Mouse (Mus musculus) G1E (cell line): ENCODE measurements around the gene Rtbdn. TPM values are rescaled to one million over a fixed set of nuclear protein-coding genes. Genes with fewer than 3 reads are reported as not detected.

Source experiments
- ATAC-seq: 2 replicates; pipeline ENCODE4 v1.8.0; 2016; ENCODE audit warnings: mild to moderate bottlenecking; ENCODE audit not compliant: insufficient number of reproducible peaks, poor library complexity, low FRiP score, severe bottlenecking; ENCODE audit errors: extremely low read depth
- DNase-seq: peaks from one replicate; pipeline ENCODE4 v3.0.0; 2012; ENCODE audit warnings: low spot score
- H3K27me3 ChIP-seq: 2 replicates; pipeline ENCODE4 v1.6.1; 2012; ENCODE audit warnings: mild to moderate bottlenecking, low read length, inconsistent platforms; ENCODE audit not compliant: insufficient read depth
- H3K36me3 ChIP-seq: replicated peaks from 2 replicates; pipeline ENCODE3; 2012; ENCODE audit warnings: mild to moderate bottlenecking, inconsistent platforms
- H3K4me1 ChIP-seq: 2 replicates; pipeline ENCODE4 v1.6.1; 2012; ENCODE audit warnings: low read depth, low read length, inconsistent platforms, mixed read lengths; ENCODE audit not compliant: insufficient read depth
- H3K4me3 ChIP-seq: 2 replicates; pipeline ENCODE4 v1.5.1; 2012; ENCODE audit warnings: low read depth, mild to moderate bottlenecking, inconsistent platforms, low read length, moderate library complexity, mixed read lengths
- H3K9me3 ChIP-seq: replicated peaks from 2 replicates; pipeline ENCODE4 v1.6.1; 2012; ENCODE audit warnings: inconsistent platforms
- CTCF ChIP-seq: IDR thresholded peaks from 2 replicates; pipeline ENCODE4 v1.5.1; 2012; ENCODE audit warnings: low read depth, low read length, inconsistent platforms, mixed read lengths
- GATA1 ChIP-seq: IDR thresholded peaks from 2 replicates; pipeline ENCODE4 v1.6.1; 2012; ENCODE audit warnings: borderline replicate concordance, low read length, inconsistent platforms, mixed read lengths
- GATA2 ChIP-seq: IDR thresholded peaks from 2 replicates; pipeline ENCODE4 v1.6.1; 2012; ENCODE audit warnings: low read depth, low read length, inconsistent platforms, borderline replicate concordance
- POLR2AphosphoS5 ChIP-seq: IDR thresholded peaks from 2 replicates; pipeline ENCODE4 v1.6.1; 2012; ENCODE audit warnings: low read depth, low read length, inconsistent platforms; ENCODE audit not compliant: insufficient replicate concordance
- TAL1 ChIP-seq: conservative IDR thresholded peaks from 2 replicates; pipeline ENCODE4 v1.6.1; 2012; ENCODE audit warnings: low read depth, low read length, inconsistent platforms, mixed read lengths
- polyA plus RNA-seq: library from polyadenylated mRNA; stranded (reverse); fragments of >175 nt; gene quantifications from 2 replicates; pipeline ENCODE4 v1.2.3, GENCODE M21; 2012
- total RNA-seq, 2 experiments: library from RNA; stranded (forward) in 1 of 2; stranded (reverse) in 1 of 2; fragments of 200-1000 nt in 1 of 2; fragments of >200 nt in 1 of 2; fragmentation: Nextera tagmentation in 1 of 2; gene quantifications; 2 replicates each; pipeline ENCODE4 v1.2.3; 2014 to 2017

Rtbdn gene
- total and polyA plus RNA-seq, 3 experiments = 0.11 TPM; not detected in 2

DNA sequence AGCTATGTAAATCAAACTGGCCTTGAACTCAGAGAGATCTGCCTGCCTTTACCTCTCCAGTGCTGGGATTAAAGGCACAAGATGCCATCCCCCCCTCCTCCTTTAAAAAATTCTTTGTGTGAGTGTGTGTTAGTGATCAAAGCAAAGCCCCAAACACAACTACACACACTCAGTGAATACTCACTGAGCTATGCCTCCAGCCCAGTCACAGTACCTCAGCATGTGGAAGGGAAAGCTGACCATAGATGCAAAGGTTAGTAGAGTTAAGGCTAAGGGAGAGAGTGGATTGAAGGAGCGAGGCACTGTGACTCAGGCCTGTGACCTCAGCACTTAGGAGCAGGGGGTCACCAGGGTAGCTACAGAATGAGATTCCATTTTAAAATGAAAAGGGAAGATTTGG is 26.3 kb downstream of the Rtbdn start:
- Histone ChIP-seq H3K9me3 (no peaks in the 10 kb centered on the region), H3K4me1 (peaks cover 82% of the 10 kb centered on the region), H3K4me3 (no peak overlapping the region), H3K27me3 (no peaks in the 10 kb centered on the region), H3K36me3 (peaks cover 42% of the 10 kb centered on the region)
- TF ChIP-seq GATA2 = no peak
- no peak for TF ChIP-seq POLR2AphosphoS5
- no peak for TF ChIP-seq CTCF
- TF ChIP-seq GATA1 = no peak
- TF ChIP-seq TAL1 = no peak
- ATAC-seq (no peak), DNase-seq (no peak)

DNA sequence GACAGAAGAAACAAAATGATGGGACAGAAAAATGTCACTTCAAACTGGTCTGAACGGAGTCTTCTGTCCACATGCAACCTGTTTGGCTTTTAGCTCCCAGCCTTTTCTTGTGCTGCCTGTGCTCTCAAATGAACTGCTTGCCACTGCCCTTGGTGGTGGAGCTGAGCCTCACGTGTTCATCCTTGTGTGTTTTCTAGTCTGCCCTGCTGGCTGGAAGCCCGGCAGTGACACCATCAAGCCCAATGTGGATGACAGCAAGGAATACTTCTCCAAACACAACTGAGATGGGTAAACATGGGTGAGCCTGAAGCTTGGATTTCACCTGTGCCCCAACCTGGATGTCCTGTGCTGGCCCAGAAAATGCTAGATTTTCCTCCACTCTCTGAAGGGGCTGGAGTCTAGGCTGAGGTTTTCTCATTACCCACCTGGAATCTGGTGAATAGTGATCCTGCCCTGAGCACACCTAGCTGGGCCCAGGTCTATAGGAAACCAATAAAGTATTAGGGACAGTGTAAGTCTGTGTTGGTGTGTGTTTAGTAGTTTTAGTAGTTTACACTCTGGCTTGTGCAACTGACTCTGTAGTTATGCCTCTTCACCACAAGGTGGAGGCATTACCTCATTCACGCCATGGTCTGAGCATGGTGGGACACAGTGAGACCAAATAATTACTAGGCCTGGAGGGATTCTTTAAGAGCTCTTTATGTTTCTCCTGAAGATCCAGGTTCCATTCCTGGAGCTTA is 27.2 kb downstream of the Rtbdn start:
- H3K4me1 ChIP-seq = peaks cover 82% of the 10 kb centered on the region
- TF ChIP-seq GATA1 (no peak), GATA2 (no peak), CTCF (peak; percentile 77), TAL1 (no peak), POLR2AphosphoS5 (no peak; the same call in 1 of the 2 replicates)
- no peaks in the 10 kb centered on the region for H3K9me3 ChIP-seq
- peak; percentile 20 for DNase-seq
- peaks cover 42% of the 10 kb centered on the region for H3K36me3 ChIP-seq
- ATAC-seq = no peak
- H3K27me3 ChIP-seq = no peaks in the 10 kb centered on the region
- H3K4me3 ChIP-seq = peak overlapping the region; percentile 34; the same call in 1 of the 2 replicates

DNA sequence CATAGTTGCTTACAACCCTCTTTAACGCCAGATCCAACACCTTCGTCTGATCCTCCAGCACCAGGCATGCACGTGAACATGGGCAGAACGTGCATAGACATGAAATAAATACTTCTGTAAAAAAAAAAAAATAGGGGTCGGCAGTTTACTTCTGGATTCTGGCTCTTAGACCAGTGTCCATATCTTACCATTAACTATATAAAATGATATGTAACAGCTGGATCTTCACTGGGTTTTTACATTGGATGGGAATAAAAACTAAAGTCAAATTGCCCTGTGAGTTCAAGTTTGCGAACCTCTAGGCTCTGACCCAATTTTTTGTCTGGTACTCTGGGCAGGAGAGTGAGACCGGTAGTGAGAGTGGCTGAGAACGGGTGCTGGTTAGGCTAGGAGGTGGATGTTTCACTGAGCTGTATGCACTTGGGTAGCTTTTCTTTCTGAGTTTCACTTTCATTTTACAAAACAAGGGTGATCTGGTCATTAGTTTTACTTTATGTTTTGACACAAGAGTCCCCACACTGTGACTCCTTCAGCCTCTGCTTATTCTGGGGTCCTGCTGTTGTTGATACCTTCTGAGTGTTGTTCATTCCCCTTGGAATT is 27.9 kb downstream of the Rtbdn start:
- peak overlapping the region; percentile 44; the same call in 1 of the 2 replicates for H3K4me3 ChIP-seq
- no peaks in the 10 kb centered on the region for H3K9me3 ChIP-seq
- ATAC-seq = no peak
- H3K27me3 ChIP-seq = no peaks in the 10 kb centered on the region
- TF ChIP-seq TAL1 = no peak
- no peak for TF ChIP-seq CTCF
- no peak for TF ChIP-seq GATA1
- no peak for TF ChIP-seq GATA2
- no peak; the same call in 1 of the 2 replicates for TF ChIP-seq POLR2AphosphoS5
- peaks cover 42% of the 10 kb centered on the region for H3K36me3 ChIP-seq
- DNase-seq = peak; percentile 12
- peaks cover 84% of the 10 kb centered on the region for H3K4me1 ChIP-seq

DNA sequence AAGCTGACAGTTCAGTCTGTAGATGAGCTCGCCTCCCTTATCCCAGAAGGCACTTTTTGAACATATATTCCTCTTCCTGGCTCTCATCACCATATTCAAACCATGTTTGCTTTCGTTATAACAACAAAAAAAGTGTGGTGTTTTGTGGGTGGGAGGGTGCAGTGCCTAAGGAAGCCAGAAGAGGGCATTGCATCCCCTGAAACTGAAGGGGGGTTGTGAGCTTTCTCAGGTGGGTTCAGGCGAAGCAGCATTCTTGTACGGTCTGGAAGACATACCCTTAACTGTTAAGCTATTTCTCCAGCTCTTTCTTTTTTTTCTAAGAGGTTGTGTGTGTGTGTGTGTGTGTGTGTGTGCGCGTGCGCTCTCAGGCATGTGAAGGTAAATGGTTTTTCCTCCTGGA is 28.6 kb downstream of the Rtbdn start:
- peak; percentile 34 for DNase-seq
- H3K36me3 ChIP-seq = peaks cover 39% of the 10 kb centered on the region
- H3K4me1 ChIP-seq = peaks cover 84% of the 10 kb centered on the region
- no peak for ATAC-seq
- no peaks in the 10 kb centered on the region for H3K9me3 ChIP-seq
- H3K27me3 ChIP-seq = no peaks in the 10 kb centered on the region
- TF ChIP-seq CTCF = peak; percentile 93
- no peak for TF ChIP-seq TAL1
- peak overlapping the region; percentile 87; the same call in 1 of the 2 replicates for H3K4me3 ChIP-seq

DNA sequence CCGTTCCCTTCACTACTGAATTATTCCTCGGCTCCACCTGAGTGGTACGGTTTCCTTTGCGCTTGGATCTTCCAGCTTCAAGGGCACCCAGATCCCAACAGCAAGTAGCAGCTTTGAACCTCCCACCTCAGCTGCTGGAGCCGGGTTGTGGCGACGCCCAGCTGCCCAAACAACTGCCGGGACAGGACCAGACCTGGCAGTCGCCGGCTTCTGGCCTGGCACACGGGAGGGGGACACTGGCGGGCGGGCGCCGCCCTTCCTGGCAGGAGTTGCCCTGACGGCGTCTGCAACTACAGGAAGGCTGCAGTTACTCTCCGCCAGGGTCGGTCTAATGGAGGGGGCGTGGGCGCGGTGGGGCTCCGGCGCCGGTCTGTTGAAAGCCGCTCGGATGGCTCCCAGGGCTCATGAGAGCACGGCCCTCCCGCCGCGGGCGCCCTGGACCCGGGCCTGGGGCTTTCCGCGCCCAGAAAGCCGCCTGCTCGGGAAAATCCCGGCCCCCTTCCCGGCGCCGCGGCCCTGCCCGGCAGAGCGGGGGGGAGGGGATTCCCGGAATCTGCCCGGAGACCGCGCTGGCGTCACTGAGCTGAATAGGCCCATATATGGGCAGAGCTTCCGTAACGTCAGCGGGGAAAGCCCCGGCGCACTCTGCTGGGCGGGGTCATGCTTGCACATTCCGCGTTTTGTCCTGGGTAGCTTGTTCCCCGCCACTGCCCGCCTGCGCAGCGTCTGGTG is 29.4 kb downstream of the Rtbdn start:
- peak overlapping the region; percentile 87 for H3K4me3 ChIP-seq
- peaks cover 31% of the 10 kb centered on the region for H3K36me3 ChIP-seq
- H3K27me3 ChIP-seq = no peaks in the 10 kb centered on the region
- H3K4me1 ChIP-seq = peaks cover 84% of the 10 kb centered on the region
- no peaks in the 10 kb centered on the region for H3K9me3 ChIP-seq
- TF ChIP-seq POLR2AphosphoS5 (0 out of 2 replicates have a peak, but pooled peaks have one; percentile 58), TAL1 (no peak)
- ATAC-seq (peak; percentile 64), DNase-seq (peak; percentile 84)

DNA sequence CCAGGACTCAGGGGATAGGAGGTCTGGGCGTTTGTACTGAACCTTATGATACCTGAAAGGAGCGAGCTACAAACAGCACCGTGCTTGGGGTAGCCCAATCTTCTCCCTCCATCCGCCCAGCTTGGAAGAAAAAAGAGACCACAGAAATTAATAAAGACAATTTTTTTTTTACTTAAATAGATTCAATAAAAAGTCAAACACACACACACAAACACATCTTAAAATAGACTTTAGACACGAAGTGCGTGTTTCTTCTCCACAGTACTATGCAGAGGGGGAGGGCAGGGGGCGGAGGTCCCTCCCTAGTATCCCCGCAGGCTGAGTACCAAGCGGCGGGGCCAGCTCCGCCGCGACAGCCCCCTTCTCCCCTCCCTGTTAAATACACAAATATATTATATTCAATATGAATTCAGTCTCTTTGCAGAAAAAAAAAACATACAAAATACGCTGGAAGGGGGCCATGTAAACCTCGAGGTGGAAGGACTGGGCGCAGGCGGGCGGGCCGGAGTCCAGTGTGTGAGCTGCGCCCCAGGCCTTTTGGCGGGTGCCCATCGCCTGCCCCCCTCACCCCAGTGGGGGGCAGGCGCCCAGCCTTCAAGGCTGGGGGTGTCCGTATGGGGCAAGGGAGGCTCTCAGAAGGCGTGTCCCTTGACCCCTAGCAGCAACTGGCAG is 30.1 kb downstream of the Rtbdn start:
- Histone ChIP-seq H3K4me1 (peaks cover 84% of the 10 kb centered on the region), H3K9me3 (no peaks in the 10 kb centered on the region), H3K36me3 (peaks cover 24% of the 10 kb centered on the region), H3K4me3 (peak overlapping the region; percentile 87), H3K27me3 (no peaks in the 10 kb centered on the region)
- DNase-seq = peak; percentile 14
- TF ChIP-seq TAL1 = no peak
- no peak for TF ChIP-seq GATA2
- TF ChIP-seq POLR2AphosphoS5 = no peak
- no peak for TF ChIP-seq GATA1
- TF ChIP-seq CTCF = no peak
- ATAC-seq = no peak
